Mouse (Mus musculus) intestine, embryonic 16.5 days (tissue): ENCODE measurements around the gene Usp12. TPM values are rescaled to one million over a fixed set of nuclear protein-coding genes. Genes with fewer than 3 reads are reported as not detected.

ENCODE experiments used
- ATAC-seq: fragments of 200-750 bp; cut with Nextera tagmentation; 2 replicates; pipeline ENCODE4 v1.8.0; 2017; ENCODE audit warnings: moderate TSS enrichment, moderate library complexity
- H3K27ac ChIP-seq: fragments of 300-500 bp; sonication (generic); 2 replicates; pipeline ENCODE4 v1.5.1; 2014; ENCODE audit warnings: mild to moderate bottlenecking, low read length
- H3K27me3 ChIP-seq: fragments of 300-500 bp; sonication (generic); replicated peaks from 2 replicates; pipeline ENCODE4 v1.6.1; 2014; ENCODE audit warnings: low read length, control low read depth, mixed read lengths; ENCODE audit not compliant: control insufficient read depth, insufficient read depth
- H3K36me3 ChIP-seq: fragments of 300-500 bp; sonication (generic); 2 replicates; pipeline ENCODE4 v1.6.1; 2014; ENCODE audit warnings: low read length, control low read depth; ENCODE audit not compliant: control insufficient read depth, insufficient read depth
- H3K4me1 ChIP-seq: fragments of 300-500 bp; sonication (generic); 2 replicates; pipeline ENCODE4 v1.6.1; 2014; ENCODE audit warnings: low read length, control low read depth, mixed read lengths; ENCODE audit not compliant: control insufficient read depth, insufficient read depth
- H3K4me2 ChIP-seq: fragments of 300-500 bp; sonication (generic); 2 replicates; pipeline ENCODE4 v1.6.1; 2014; ENCODE audit warnings: low read depth, low read length, control low read depth
- H3K4me3 ChIP-seq: fragments of 300-500 bp; sonication (generic); 2 replicates; pipeline ENCODE4 v1.5.1; 2014; ENCODE audit warnings: mild to moderate bottlenecking, low read length
- H3K9ac ChIP-seq: fragments of 300-500 bp; sonication (generic); 2 replicates; pipeline ENCODE4 v1.6.1; 2014; ENCODE audit warnings: low read depth, low read length
- H3K9me3 ChIP-seq: fragments of 300-500 bp; sonication (generic); 2 replicates; pipeline ENCODE4 v1.6.1; 2016; ENCODE audit warnings: low read length, control low read depth; ENCODE audit not compliant: control insufficient read depth
- WGBS: fragments of 180-500 bp; shearing (Covaris S2); extraction: QIAGEN DNeasy Blood & Tissue Kit; methylation state at CpG from one replicate; pipeline ENCODE4 v1.1.7; 2014; 5-methylcytosine and 5-hydroxymethylcytosine counted together
- polyA plus RNA-seq: library from polyadenylated mRNA; unstranded; fragments of >200 nt; fragmentation: Nextera tagmentation; extraction: Ambion mirVana; gene quantifications from 2 replicates; pipeline ENCODE4 v1.2.1, GENCODE M21; 2015

Gene Usp12
- polyA plus RNA-seq, 1 experiment from 2014 or later, result 26.7 TPM

DNA sequence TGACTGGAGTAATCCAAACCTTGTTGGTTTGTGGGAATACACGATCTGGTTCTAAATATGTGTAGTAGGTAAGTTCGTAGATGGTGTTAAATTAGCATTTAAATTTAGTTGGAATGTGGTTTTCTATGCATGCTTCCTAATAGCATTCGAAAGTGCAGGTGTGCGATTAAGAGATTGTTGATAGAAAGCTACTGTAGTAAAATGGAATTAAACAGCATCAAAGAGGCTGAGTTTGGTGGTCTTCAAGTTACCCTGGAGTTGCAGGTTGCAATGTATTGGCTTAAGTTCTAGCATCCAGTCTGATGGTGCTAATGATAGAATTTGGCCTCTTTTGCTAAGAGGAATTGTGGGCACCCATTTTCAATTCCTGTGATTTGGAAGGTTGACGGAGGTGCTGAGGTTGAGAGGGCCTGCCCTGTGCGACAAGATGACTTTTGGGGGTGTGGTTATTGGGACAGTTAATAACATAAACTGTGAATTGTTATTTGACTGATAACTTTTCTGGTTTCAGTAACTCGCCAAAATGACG, 38.9 kb upstream of the Usp12 start:
- H3K36me3 ChIP-seq, result peaks cover 10% of the 10 kb centered on the region; the same call in 1 of the 2 replicates
- peak overlapping the region; percentile 75 for H3K4me2 ChIP-seq
- peak overlapping the region; percentile 74 for H3K4me3 ChIP-seq
- no peaks in the 10 kb centered on the region for H3K27me3 ChIP-seq
- H3K9ac ChIP-seq, result peak overlapping the region; percentile 99
- ATAC-seq, result no peak
- H3K27ac ChIP-seq, result peak overlapping the region; percentile 78
- no peaks in the 10 kb centered on the region for H3K9me3 ChIP-seq
- H3K4me1 ChIP-seq, result peaks cover 5% of the 10 kb centered on the region
- WGBS, result 9% methylated on average over 8 of the region's 8 CpGs

DNA sequence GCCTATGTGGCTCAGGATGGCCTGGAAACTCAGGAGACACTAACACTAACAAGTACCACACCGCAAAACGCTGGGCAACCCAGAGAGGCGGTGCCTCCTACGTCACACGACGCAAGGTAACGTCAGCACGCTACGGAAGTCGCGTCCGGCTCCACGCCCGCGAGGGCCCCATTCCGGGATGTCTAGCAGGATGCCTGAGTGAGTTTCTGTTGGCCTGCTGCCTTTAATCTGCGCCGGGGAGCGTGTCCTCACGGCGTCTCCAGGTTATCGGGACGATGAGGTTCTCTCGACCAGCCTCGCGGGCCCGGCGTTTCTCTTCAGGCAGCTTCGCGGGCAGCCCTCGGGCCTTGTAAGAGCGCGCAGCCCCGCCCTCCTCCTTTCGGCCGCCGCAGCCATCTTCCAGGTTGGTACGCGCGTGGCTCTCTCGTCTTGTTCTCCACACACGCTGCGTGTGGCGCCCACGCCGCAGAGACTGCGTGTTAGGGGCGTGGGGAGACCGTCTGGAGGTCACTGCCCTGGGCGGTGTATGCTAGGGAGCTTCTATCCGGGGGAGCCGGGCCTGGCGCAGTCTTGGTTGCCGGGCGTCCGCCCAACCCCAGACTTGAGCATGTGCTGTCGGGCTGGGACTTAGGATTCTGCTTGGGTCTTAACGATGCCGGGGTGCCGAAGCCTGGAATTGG, 38.1 kb upstream of the Usp12 start, which contains the start of gene Rpl21:
TSS of gene Rpl21 (plus strand) at position 122 of the 680 bp plus-strand sequence.
- Histone ChIP-seq H3K36me3 (peaks cover 10% of the 10 kb centered on the region; the same call in 1 of the 2 replicates), H3K9ac (peak within 1 kb of the TSS; percentile 99), H3K27me3 (no peaks in the 10 kb centered on the region), H3K4me2 (peak within 1 kb of the TSS; percentile 75), H3K4me1 (peaks cover 5% of the 10 kb centered on the region), H3K9me3 (no peaks in the 10 kb centered on the region), H3K27ac (peak within 1 kb of the TSS; percentile 78), H3K4me3 (peak within 1 kb of the TSS; percentile 74)
- under 1% methylated on average over 60 of the region's 60 CpGs for WGBS
- ATAC-seq, result peak; percentile 98

DNA sequence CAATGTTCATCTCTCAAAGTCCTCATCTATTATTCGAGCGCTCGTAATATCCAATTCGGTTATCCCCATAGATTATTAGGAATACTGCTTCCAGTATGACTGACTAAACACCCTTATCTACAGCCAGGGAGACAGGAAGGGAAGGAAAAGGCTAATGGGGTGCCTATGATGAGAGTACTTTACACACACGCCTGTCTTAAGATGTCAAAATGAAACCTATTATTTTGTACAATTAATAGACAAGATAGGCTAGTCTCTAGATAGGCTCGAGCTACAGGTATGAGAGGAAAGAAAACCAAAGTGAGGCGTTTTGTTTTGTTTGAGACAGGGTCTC, 37.6 kb upstream of the Usp12 start:
- Histone ChIP-seq H3K9ac (peak overlapping the region; percentile 99), H3K9me3 (no peaks in the 10 kb centered on the region), H3K36me3 (peaks cover 10% of the 10 kb centered on the region; the same call in 1 of the 2 replicates), H3K27me3 (no peaks in the 10 kb centered on the region), H3K4me2 (peak overlapping the region; percentile 75), H3K4me3 (peak overlapping the region; percentile 74), H3K4me1 (peaks cover 5% of the 10 kb centered on the region), H3K27ac (peak overlapping the region; percentile 78)
- 49% methylated on average over 7 of the region's 7 CpGs for WGBS
- peak; percentile 40; the same call in 1 of the 2 replicates for ATAC-seq

DNA sequence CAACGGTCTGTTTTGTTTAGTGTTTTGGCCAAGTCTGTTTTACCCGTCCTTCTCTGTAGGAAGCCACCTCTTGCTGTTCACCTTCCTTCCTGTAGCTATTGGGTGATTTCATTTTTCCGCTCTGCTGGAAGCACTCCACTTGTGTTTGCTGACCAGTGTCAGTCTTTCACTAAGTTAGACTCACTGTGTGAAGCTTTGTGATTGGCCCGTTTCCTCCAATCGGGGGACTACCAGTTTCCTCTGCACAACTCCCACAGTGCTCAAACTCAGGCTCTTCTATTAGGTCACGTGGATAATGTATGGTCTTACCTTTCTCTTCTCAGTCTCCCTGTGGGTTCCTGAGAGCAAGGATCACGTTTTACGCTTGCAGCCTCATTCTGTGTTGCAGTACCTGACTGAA, 34.7 kb upstream of the Usp12 start:
- Histone ChIP-seq H3K9me3 (no peaks in the 10 kb centered on the region), H3K4me2 (no peak overlapping the region), H3K9ac (no peak overlapping the region), H3K27ac (no peak overlapping the region), H3K27me3 (no peaks in the 10 kb centered on the region), H3K4me1 (peaks cover 8% of the 10 kb centered on the region), H3K36me3 (peaks cover under 1% of the 10 kb centered on the region; the same call in 1 of the 2 replicates), H3K4me3 (no peak overlapping the region)
- ATAC-seq, result no peak
- 56% methylated on average over 8 of the region's 8 CpGs for WGBS

DNA sequence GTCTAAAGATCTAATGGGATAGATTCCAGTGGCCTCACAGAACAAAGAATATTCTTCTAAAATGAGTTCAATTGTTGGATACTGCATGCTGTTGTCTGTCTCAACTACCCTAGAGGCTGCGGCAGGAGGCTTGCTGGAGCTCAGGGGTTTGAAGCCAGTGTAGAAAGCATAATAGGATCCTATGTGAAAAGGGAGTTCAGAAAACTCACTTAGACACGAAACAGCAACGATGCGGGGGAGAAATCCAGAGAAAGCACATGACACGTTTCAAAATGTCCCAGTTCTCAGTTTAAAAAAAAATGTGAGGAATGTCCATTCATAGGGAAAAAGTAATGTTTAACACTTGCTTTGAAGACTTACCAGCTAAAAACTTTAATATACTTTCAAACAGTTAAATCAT, 28.2 kb upstream of the Usp12 start:
- no peak overlapping the region for H3K27ac ChIP-seq
- H3K4me1 ChIP-seq, result peaks cover 8% of the 10 kb centered on the region
- no peak overlapping the region for H3K4me2 ChIP-seq
- H3K36me3 ChIP-seq, result no peaks in the 10 kb centered on the region
- H3K9ac ChIP-seq, result no peak overlapping the region
- H3K27me3 ChIP-seq, result no peaks in the 10 kb centered on the region
- whole genome bisulfite sequencing, result 80% methylated on average over 5 of the region's 5 CpGs
- H3K4me3 ChIP-seq, result no peak overlapping the region
- H3K9me3 ChIP-seq, result no peaks in the 10 kb centered on the region
- ATAC-seq, result no peak

DNA sequence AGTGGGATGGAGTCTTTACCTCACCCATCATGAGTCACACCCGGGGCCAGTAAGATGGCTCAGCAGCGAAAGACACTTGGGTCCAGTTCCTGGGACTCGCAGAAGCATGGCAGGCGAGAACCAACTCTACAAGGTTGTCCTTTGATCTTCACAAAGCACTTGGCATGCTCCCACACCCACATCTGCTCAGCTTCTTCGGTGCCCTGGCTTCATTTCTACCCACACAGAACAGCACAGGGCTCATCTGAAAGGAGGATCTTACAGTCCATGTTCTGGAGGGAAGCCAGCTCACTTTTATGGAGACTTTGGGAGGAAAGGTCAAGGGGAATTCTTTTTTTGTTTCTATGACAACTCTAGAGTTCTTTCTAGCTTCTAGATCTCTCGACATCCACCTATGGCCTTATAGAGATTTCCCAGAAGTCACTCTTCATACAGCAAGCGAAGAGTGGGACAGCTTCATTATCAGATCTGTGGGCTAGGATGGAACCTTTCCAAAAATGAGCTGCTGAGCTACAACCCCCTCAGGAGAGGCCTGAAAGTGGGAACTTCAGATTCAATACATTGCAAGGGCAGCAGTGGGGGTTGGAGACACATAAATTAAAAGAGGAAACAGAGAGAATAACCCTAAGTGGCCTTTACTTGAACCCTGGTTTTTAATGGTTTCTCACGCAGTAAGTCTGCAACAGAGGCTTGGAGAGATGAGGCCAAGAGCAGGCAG, 24.3 kb upstream of the Usp12 start:
- Histone ChIP-seq H3K9ac (no peak overlapping the region), H3K4me2 (no peak overlapping the region), H3K27ac (no peak overlapping the region), H3K4me3 (no peak overlapping the region), H3K27me3 (no peaks in the 10 kb centered on the region), H3K4me1 (no peaks in the 10 kb centered on the region), H3K36me3 (no peaks in the 10 kb centered on the region), H3K9me3 (no peaks in the 10 kb centered on the region)
- no peak for ATAC-seq
- 64% methylated on average over 8 of the region's 8 CpGs for WGBS

DNA sequence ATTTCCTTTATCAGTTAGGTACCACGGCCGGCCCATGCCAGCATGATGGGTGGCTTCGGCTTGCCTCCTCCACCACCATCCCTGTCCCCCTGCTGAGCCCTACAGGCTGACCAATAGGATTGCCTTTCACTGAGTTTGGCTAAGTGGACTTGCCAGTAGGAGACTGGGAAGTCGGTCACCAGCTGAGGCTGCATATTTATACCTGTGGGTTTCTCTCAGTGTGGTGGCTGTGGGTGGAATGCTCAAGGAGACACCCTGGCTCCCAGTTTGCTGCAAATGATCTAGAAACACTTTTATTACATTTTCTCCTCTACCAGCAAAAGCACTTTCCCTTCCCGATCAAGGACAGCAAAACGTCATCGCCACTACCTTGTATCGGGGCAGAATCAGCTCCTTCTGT, 22.8 kb upstream of the Usp12 start:
- Histone ChIP-seq H3K4me3 (no peak overlapping the region), H3K36me3 (no peaks in the 10 kb centered on the region), H3K27me3 (no peaks in the 10 kb centered on the region), H3K27ac (no peak overlapping the region), H3K9me3 (no peaks in the 10 kb centered on the region), H3K4me1 (no peaks in the 10 kb centered on the region), H3K4me2 (no peak overlapping the region), H3K9ac (no peak overlapping the region)
- ATAC-seq, result no peak
- 84% methylated on average over 8 of the region's 8 CpGs for WGBS

DNA sequence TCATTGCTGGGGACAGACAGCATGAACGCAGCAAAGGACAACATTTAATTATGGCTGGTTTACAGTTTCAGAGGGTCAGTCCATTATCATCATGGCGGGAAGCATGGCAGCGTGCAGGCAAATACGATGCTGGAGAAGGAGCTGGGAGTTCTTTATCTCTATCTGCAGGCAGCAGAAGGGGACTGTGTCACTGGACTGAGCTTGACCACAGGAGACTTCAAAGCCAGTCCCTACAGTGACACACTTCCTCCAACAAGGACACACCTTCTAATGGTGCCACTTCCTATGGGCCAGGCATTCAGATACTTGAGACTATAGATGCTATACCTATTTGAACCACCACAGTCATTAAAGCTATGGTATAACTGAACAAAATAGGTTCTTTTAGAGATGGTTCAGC, 20.6 kb upstream of the Usp12 start:
- Histone ChIP-seq H3K27me3 (no peaks in the 10 kb centered on the region), H3K4me1 (no peaks in the 10 kb centered on the region), H3K27ac (no peak overlapping the region), H3K36me3 (no peaks in the 10 kb centered on the region), H3K4me2 (no peak overlapping the region), H3K9me3 (no peaks in the 10 kb centered on the region), H3K4me3 (no peak overlapping the region), H3K9ac (no peak overlapping the region)
- ATAC-seq, result no peak
- 80% methylated on average over 4 of the region's 4 CpGs for WGBS

DNA sequence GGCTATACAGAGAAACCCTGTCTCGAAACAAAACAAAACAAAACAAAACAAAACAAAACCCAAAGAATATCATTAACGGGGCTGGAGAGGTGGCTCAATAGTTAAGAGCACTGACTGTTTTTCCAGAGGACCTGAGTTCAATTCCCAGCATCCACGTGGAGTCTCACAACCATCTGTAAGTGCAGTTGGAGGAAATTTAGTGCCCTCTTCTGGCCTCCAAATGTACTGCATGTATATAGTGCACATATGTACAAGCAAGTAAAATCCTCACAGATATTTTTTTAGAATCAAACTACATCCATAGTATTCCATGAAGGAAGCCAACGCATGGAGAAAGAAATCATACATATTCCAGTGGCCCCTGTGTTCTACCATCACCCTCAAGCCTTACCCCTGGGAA, 18.6 kb upstream of the Usp12 start:
- H3K9me3 ChIP-seq, result no peaks in the 10 kb centered on the region
- H3K27ac ChIP-seq, result no peak overlapping the region
- no peak for ATAC-seq
- H3K4me3 ChIP-seq, result no peak overlapping the region
- H3K27me3 ChIP-seq, result no peaks in the 10 kb centered on the region
- WGBS, result 92% methylated on average over 4 of the region's 4 CpGs
- H3K9ac ChIP-seq, result no peak overlapping the region
- H3K36me3 ChIP-seq, result no peaks in the 10 kb centered on the region
- no peak overlapping the region for H3K4me2 ChIP-seq
- no peaks in the 10 kb centered on the region for H3K4me1 ChIP-seq
